Mouse (Mus musculus) embryo, embryonic 11 days (tissue): ENCODE data around the gene Iqgap1.

ENCODE experiments used
- DNase-seq: peaks from one replicate; pipeline ENCODE4 v3.0.0-alpha.2; 2015

Gene Iqgap1

GRCm38 (mm10) chr7:80825843-80826403 is at the start of gene Iqgap1:
Gene Iqgap1, minus strand, starts transcription at chr7:80825974.
- no peak for DNase-seq

GRCm38 (mm10) chr7:80873631-80874030 is 47.9 kb upstream of the Iqgap1 start:
- no peak for DNase-seq

- DNase-seq: no peak
These were observed 47.3 kb upstream of the Iqgap1 start for GRCm38 (mm10) chr7:80873038-80873437.

GRCm38 (mm10) chr7:80868686-80869085 is 42.9 kb upstream of the Iqgap1 start:
- no peak for DNase-seq

GRCm38 (mm10) chr7:80866514-80867147 is 40.9 kb upstream of the Iqgap1 start:
- DNase-seq: no peak

- DNase-seq: no peak
These were observed 39.7 kb upstream of the Iqgap1 start for GRCm38 (mm10) chr7:80865521-80865920.

GRCm38 (mm10) chr7:80864831-80865230 is 39.1 kb upstream of the Iqgap1 start:
- no peak for DNase-seq

GRCm38 (mm10) chr7:80864151-80864550 is 38.4 kb upstream of the Iqgap1 start:
- no peak for DNase-seq

DNA sequence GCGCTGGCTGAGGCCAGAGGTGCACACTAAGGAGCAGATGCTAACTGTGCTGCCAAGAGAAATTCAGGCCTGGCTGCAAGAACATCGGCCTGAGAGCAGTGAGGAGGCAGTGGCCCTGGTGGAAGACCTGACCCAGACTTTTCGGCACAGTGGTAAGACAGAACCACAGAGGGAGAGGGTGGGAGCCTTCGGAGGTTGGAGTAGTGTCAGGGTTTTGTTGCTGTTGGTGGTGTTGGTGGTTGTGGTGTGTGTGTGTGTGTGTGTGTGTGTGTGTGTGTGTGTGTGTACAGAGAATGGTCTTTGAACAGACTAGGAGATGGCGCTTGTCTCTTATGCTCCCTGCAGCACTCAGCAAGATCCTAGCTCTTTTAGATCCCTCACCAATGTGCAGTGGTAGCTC is 37.7 kb upstream of the Iqgap1 start:
- DNase-seq: no peak

DNA sequence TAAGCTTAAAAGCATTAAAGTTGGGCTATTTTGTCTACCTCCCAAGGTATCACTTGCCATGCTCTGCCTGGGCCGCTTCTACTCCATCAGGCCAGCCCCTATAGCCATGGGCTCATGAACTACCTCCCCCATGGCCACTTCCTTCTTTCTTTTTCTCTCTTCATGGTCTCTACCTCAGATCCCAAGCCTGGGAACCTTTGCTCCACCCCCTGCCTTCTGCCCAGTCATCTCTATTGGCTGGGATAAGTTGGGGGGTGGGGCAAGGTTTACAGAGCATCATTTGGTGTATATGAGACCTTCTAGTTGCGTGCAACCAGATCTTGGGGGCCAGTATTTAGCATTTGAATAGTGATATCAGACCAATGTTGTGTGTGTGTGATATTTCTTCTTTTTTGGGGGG is 36.7 kb upstream of the Iqgap1 start:
- no peak for DNase-seq

GRCm38 (mm10) chr7:80860729-80861274 is 35.0 kb upstream of the Iqgap1 start, which contains the start of gene Zscan2:
Gene Zscan2, plus strand, starts transcription at chr7:80860920.
- peak; percentile 96 for DNase-seq

- DNase-seq: peak; percentile 89
These were observed 34.5 kb upstream of the Iqgap1 start for GRCm38 (mm10) chr7:80860227-80860626.

- peak; percentile 83 for DNase-seq
These were observed 31.4 kb upstream of the Iqgap1 start for GRCm38 (mm10) chr7:80857181-80857580.

DNA sequence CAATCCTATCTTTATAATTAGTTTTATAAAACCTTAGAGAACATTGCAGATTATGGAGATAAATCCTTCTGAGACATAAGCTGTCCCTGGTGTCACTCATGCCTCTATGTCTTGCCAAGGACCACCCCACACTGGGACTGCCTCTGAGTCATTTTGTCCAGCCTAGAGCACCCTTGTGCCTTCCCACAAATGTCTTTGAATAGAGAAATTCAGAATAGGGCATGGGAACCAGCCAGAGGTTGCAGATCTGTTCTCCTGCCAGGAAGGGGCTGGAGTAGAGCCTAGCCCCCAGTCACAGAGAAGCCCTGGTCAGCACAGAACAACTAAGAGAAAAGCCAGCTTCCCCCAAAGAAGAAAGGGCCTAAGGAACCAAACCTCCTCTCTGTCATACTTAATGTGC is 29.5 kb upstream of the Iqgap1 start:
- no peak for DNase-seq

GRCm38 (mm10) chr7:80853218-80853617 is 27.4 kb upstream of the Iqgap1 start:
- DNase-seq: no peak

DNA sequence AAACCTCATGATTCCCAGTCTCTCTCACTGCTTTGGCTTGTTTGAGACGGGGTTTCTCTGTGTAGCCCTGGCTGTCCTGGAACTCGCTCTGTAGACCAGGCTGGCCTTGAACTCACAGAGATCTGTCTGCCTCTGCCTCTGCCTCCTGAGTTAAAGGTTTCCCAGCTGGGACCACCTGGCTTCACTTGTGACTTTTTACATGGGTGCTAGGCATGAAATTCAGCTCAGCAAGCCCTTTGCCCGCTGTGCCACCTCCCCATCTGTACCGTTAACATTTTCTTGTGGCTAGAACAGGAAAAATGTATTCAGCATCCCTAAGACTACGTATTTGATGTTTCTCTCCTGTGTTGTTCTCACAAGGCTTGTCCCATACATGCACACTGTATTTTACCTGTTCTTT is 24.7 kb upstream of the Iqgap1 start:
- DNase-seq: no peak

GRCm38 (mm10) chr7:80849710-80850109 is 23.9 kb upstream of the Iqgap1 start:
- DNase-seq: peak; percentile 75

DNA sequence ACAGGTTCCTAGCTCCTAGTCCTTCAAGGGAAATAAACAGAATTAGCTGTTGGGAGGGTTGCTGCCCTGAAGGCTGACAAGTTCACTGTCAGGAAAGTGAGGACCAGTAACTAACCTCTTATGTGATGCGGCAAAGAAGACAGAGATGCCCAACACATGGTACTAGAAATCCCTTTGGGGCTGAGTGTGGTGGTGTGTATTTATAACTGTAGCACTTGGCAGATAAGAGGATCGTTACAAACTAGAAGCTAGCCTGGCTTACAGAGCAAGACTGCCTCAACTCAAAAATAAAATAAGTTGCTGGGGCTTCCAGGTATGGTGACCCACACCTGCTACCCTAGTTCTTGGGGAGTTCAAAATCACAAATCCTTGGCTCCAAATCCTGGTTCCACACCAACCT is 23.5 kb upstream of the Iqgap1 start:
- DNase-seq: no peak

- no peak for DNase-seq
These were observed 20.9 kb upstream of the Iqgap1 start for GRCm38 (mm10) chr7:80846709-80847108.

- DNase-seq: no peak
These were observed 20.5 kb upstream of the Iqgap1 start for GRCm38 (mm10) chr7:80846280-80846678.

DNA sequence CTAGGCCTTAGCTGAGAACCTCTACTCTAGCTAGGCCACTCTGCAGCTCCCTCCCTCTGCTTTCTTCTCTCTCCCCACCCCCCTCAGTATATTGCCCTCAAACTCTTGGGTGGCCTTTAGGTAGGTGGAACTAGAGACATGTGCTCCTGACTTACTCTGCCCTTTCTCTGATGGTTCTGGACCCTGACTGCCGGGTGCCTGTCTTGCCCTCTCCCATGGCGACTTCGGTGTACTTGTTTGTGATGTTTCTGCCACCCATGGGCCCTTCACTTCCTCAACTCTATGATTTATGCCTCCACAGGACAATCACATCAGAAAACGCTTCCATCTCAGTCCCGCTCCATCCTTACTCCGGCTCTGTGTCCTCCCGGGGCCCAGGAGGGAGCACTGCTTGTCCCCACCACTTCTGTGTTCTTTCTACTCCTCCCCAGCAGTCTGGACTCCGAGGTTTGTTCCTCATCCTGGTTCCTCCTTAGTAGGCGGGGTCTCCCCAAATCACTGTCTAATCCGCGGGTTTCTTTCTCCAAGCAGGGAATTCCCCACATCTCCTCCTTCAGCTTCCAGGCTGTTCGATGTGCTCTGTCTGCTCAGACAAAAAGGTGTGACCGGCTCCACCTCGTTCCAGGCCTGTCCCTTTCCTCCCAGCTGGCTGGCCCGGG is 20.0 kb upstream of the Iqgap1 start:
- no peak for DNase-seq

GRCm38 (mm10) chr7:80844691-80845090 is 18.9 kb upstream of the Iqgap1 start:
- no peak for DNase-seq

DNA sequence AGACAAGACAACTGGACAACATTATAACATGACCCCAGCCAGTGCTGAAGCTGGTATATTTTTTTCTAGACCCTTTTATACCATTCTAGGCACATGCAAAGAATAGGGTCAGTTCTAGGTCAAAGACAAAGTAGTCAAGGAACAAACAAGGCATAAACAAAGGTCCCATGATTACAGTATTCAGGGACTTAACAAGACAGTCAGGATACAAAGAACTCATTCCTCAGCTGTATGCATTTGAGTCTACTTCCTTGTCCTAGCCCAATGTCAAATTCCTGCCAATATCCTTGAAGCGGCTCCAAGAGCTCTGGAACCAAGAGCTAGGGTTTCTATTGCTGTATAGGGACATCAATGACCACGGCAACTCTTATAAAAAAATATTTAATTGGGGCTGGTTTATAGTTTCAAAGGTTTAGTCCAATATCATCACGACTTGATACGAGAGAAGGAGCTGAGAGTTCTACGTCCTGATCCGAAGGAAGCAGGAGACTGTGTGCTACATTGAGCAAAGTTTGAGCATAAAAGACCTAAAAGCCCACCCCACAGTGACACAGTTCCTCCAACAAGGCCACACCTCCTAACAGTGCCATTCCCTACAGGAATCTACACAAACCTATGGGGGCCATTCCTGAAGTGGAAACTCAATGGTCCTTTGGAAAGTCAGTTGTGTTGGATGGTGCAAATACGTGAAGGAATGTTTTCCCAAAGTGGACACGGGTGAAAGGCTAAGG is 18.3 kb upstream of the Iqgap1 start:
- DNase-seq: no peak
